Mouse (Mus musculus) olfactory bulb, adult 2 months (tissue): ENCODE measurements around the gene Lhx3. TPM values are rescaled to one million over a fixed set of nuclear protein-coding genes. Genes with fewer than 3 reads are reported as not detected.
A peak's percentile ranks its signal among the peaks of the same experiment; 100 is the strongest.

ENCODE experiments used
- H3K27ac ChIP-seq: fragments of 200-500 bp; 2 replicates; pipeline ENCODE4 v1.5.1; 2012; ENCODE audit warnings: low read depth, low read length; ENCODE audit not compliant: insufficient read depth
- H3K4me1 ChIP-seq: fragments of 200-500 bp; 2 replicates; pipeline ENCODE4 v1.6.1; 2012; ENCODE audit warnings: low read length; ENCODE audit not compliant: control insufficient read depth, insufficient read depth
- H3K4me3 ChIP-seq: fragments of 200-500 bp; 2 replicates; pipeline ENCODE4 v1.5.1; 2012; ENCODE audit warnings: mild to moderate bottlenecking, low read depth, low read length, moderate library complexity; ENCODE audit not compliant: insufficient read depth
- CTCF ChIP-seq: fragments of 200-500 bp; IDR thresholded peaks from 2 replicates; pipeline ENCODE4 v1.5.1; 2012; ENCODE audit warnings: low read depth, mild to moderate bottlenecking, low read length, moderate library complexity; ENCODE audit not compliant: insufficient read depth
- POLR2A ChIP-seq: fragments of 200-500 bp; IDR thresholded peaks from 2 replicates; pipeline ENCODE4 v1.6.1; 2012; ENCODE audit warnings: mild to moderate bottlenecking, low read depth, low read length, moderate library complexity; ENCODE audit not compliant: insufficient read depth
- WGBS: fragments of 180-500 bp; shearing (Covaris S2); methylation state at CpG from one replicate; pipeline ENCODE4 v1.1.7; 2018; 5-methylcytosine and 5-hydroxymethylcytosine counted together
- polyA plus RNA-seq: library from polyadenylated mRNA; stranded (reverse); fragments of >200 nt; gene quantifications from 2 replicates; pipeline ENCODE4 v1.2.4, GENCODE M21; 2012; ENCODE audit warnings: low replicate concordance; ENCODE audit not compliant: missing spikeins, insufficient read depth, insufficient read length

The Lhx3 gene
- polyA plus RNA-seq, 1 experiment = not detected

GRCm38 (mm10) chr2:26156191-26156977, 51.7 kb downstream of the Lhx3 start:
- Histone ChIP-seq H3K4me3 (no peak overlapping the region), H3K4me1 (peaks cover 4% of the 10 kb centered on the region), H3K27ac (no peak overlapping the region)
- TF ChIP-seq POLR2A (no peak), CTCF (no peak)
- 38% methylated on average over 10 of the region's 10 CpGs for WGBS

GRCm38 (mm10) chr2:26155737-26156136, 52.4 kb downstream of the Lhx3 start:
- no peak overlapping the region for H3K27ac ChIP-seq

GRCm38 (mm10) chr2:26154586-26154985, 53.5 kb downstream of the Lhx3 start:
- H3K4me3 ChIP-seq = no peak overlapping the region
- TF ChIP-seq POLR2A = no peak
- TF ChIP-seq CTCF = no peak
- no peak overlapping the region for H3K27ac ChIP-seq
- H3K4me1 ChIP-seq = peaks cover 4% of the 10 kb centered on the region
- whole genome bisulfite sequencing = 72% methylated on average over 5 of the region's 5 CpGs

More at GRCm38 (mm10) chr2:26155737-26156136, 52.4 kb downstream of the Lhx3 start:
- WGBS = 83% methylated on average over 3 of the region's 3 CpGs
- TF ChIP-seq POLR2A (no peak), CTCF (no peak)
- H3K4me1 ChIP-seq = peaks cover 4% of the 10 kb centered on the region
- H3K4me3 ChIP-seq = no peak overlapping the region

- H3K27ac ChIP-seq = no peak overlapping the region
- WGBS = 12% methylated on average over 4 of the region's 4 CpGs
- no peak overlapping the region for H3K4me3 ChIP-seq
- TF ChIP-seq POLR2A (no peak), CTCF (0 out of 2 replicates have a peak, but pooled peaks have one; percentile 31)
- peaks cover 4% of the 10 kb centered on the region for H3K4me1 ChIP-seq
Observed at GRCm38 (mm10) chr2:26153909-26154340, 54.2 kb downstream of the Lhx3 start.

GRCm38 (mm10) chr2:26153295-26153694, 54.8 kb downstream of the Lhx3 start:
- Histone ChIP-seq H3K4me1 (peaks cover 4% of the 10 kb centered on the region), H3K4me3 (no peak overlapping the region), H3K27ac (no peak overlapping the region)
- TF ChIP-seq CTCF (peak; percentile 33; the same call in 1 of the 2 replicates), POLR2A (no peak)
- 46% methylated on average over 4 of the region's 4 CpGs for WGBS

Other genes starting within 250 kb of the Lhx3 start
- gene Camsap1, start 225.0 kb downstream of the Lhx3 start, polyA plus RNA-seq = not detected in 2 replicates
- gene Ubac1, start 186.5 kb downstream of the Lhx3 start, polyA plus RNA-seq = not detected in 2 replicates
- gene Nacc2, start 85.1 kb downstream of the Lhx3 start, polyA plus RNA-seq = 71.7 TPM in 1 of 2 replicates, not detected in the other
- not detected in 2 replicates for gene Qsox2, start 29.2 kb upstream of the Lhx3 start, polyA plus RNA-seq
- gene Ccdc187, start 86.3 kb upstream of the Lhx3 start, polyA plus RNA-seq = not detected in 2 replicates
- gene Gpsm1, start 107.2 kb upstream of the Lhx3 start, polyA plus RNA-seq = 357 TPM in 1 of 2 replicates, not detected in the other
- gene Dnlz, start 143.8 kb upstream of the Lhx3 start, polyA plus RNA-seq = not detected in 2 replicates
- gene Card9, start 152.6 kb upstream of the Lhx3 start, polyA plus RNA-seq = not detected in 2 replicates
- gene Snapc4, start 172.4 kb upstream of the Lhx3 start, polyA plus RNA-seq = not detected in 2 replicates
- not detected in 2 replicates for gene Entr1, start 181.0 kb upstream of the Lhx3 start, polyA plus RNA-seq
- 415 TPM in 1 of 2 replicates, not detected in the other for gene Pmpca, start 181.1 kb upstream of the Lhx3 start, polyA plus RNA-seq
- gene Inpp5e, start 200.9 kb upstream of the Lhx3 start, polyA plus RNA-seq = not detected in 2 replicates
- 122 TPM in 1 of 2 replicates, not detected in the other for gene Sec16a, start 236.9 kb upstream of the Lhx3 start, polyA plus RNA-seq